Comparison of ENCODE assay signal across 19 mouse cellular contexts in genomic region chr7:115988109-115988779, GRCm38 (mm10). TPM values are rescaled to one million over a fixed set of nuclear protein-coding genes. Genes with fewer than 3 reads are reported as not detected.
DNase-seq lines count a peak whose midpoint lies in the region; ATAC-seq and TF ChIP-seq lines count a peak whose summit lies in the region.
"Had no signal": no experiment of that assay in that cellular context is flagged by ENCODE, and none has a peak within 500 bp of the region (broad histone marks: within the 10 kb centered on the region; RNA-seq: fewer than 3 reads in every experiment).

No protein-coding gene starts in this region.

- 61% methylated on average over 2 of the region's 2 CpGs for WGBS in liver, embryonic 13.5 days (ENCODE audit: insufficient replicate concordance)
- WGBS in liver, postnatal 0 days (ENCODE audit: insufficient replicate concordance): 75% methylated on average over 2 of the region's 2 CpGs
- WGBS in kidney, embryonic 14.5 days: 83% methylated on average over 2 of the region's 2 CpGs

- no peak overlapping the region for H3K4me2 ChIP-seq in liver, embryonic 13.5 days
- H3K4me2 ChIP-seq in liver, postnatal 0 days (ENCODE audit: low read depth, low read length): no peak overlapping the region
- H3K4me2 ChIP-seq in kidney, embryonic 14.5 days (replicated peaks; ENCODE audit: low read depth, low read length): no peak overlapping the region
- H3K4me2 ChIP-seq: embryonic facial prominence, embryonic 12.5 days; forebrain, embryonic 13.5 days; heart, embryonic 12.5 days; hindbrain, embryonic 14.5 days had no signal

- no peaks in the 10 kb centered on the region for H3K27me3 ChIP-seq in liver, embryonic 13.5 days
- H3K27me3 ChIP-seq in liver, postnatal 0 days (ENCODE audit: insufficient read depth, low read length): no peaks in the 10 kb centered on the region
- H3K27me3 ChIP-seq in kidney, embryonic 14.5 days (ENCODE audit: control insufficient read depth, insufficient read depth, low read length): no peaks in the 10 kb centered on the region
- H3K27me3 ChIP-seq: embryonic facial prominence, embryonic 12.5 days; forebrain, embryonic 13.5 days; heart, embryonic 12.5 days had no signal

- TF ChIP-seq CTCF in liver, postnatal 0 days (IDR thresholded peaks at IDR 0.05; ENCODE audit: low read depth): no peak

- H3K9ac ChIP-seq in liver, embryonic 13.5 days: no peak overlapping the region
- H3K9ac ChIP-seq in liver, postnatal 0 days (replicated peaks): no peak overlapping the region
- H3K9ac ChIP-seq in kidney, embryonic 14.5 days (ENCODE audit: low read depth, low read length): no peak overlapping the region
- H3K9ac ChIP-seq: embryonic facial prominence, embryonic 12.5 days; forebrain, embryonic 13.5 days; forebrain, postnatal 0 days; heart, embryonic 12.5 days; hindbrain, embryonic 14.5 days had no signal

- intact Hi-C loops in gastrocnemius, postnatal 36 days (cut with DNase I): no loop called here

- H3K4me1 ChIP-seq in liver, embryonic 13.5 days (replicated peaks): peaks cover 19% of the 10 kb centered on the region
- peaks cover 6% of the 10 kb centered on the region for H3K4me1 ChIP-seq in liver, postnatal 0 days (ENCODE audit: insufficient read depth)
- H3K4me1 ChIP-seq in kidney, embryonic 14.5 days (ENCODE audit: control insufficient read depth, insufficient read depth, low read length): no peaks in the 10 kb centered on the region
- H3K4me1 ChIP-seq: hindbrain, embryonic 10.5 days had no signal

- DNase-seq in c-Kit-negative CD71-positive TER-119-positive erythroid progenitor cells, embryonic 14.5 days (ENCODE audit: low read depth, low spot score): peak; percentile 12
- DNase-seq in c-Kit-positive CD71-positive TER-119-positive erythroid progenitor cells, embryonic 14.5 days (ENCODE audit: low spot score): peak; percentile 35
- DNase-seq in liver, embryonic 13.5 days: peak; percentile 18
- no peak for DNase-seq in liver, postnatal 0 days
- no peak for DNase-seq in adipocyte (ENCODE audit: low spot score)
- DNase-seq in gastrocnemius, postnatal 36 days: no peak
- DNase-seq: adrenal gland, adult 8-10 months; adrenal gland, postnatal 36 days; cerebellum, adult 11-12 months; cerebellum, adult 9-10 months; cerebellum, postnatal 25 days; forebrain, postnatal 0 days; gastrocnemius, postnatal 14 days had no signal

- H3K36me3 ChIP-seq in liver, embryonic 13.5 days: no peaks in the 10 kb centered on the region
- no peaks in the 10 kb centered on the region for H3K36me3 ChIP-seq in liver, postnatal 0 days (replicated peaks; ENCODE audit: insufficient read depth, low read length)
- H3K36me3 ChIP-seq in kidney, embryonic 14.5 days (ENCODE audit: control insufficient read depth, insufficient read depth, low read length): no peaks in the 10 kb centered on the region
- H3K36me3 ChIP-seq: embryonic facial prominence, embryonic 12.5 days; heart, embryonic 12.5 days; hindbrain, embryonic 10.5 days had no signal

- no peak overlapping the region for H3K4me3 ChIP-seq in liver, embryonic 13.5 days (replicated peaks)
- no peak overlapping the region for H3K4me3 ChIP-seq in liver, postnatal 0 days (ENCODE audit: low read depth, low read length)
- H3K4me3 ChIP-seq in kidney, embryonic 14.5 days (ENCODE audit: low read length): no peak overlapping the region
- H3K4me3 ChIP-seq: embryonic facial prominence, embryonic 12.5 days; forebrain, embryonic 13.5 days; heart, embryonic 12.5 days; hindbrain, embryonic 10.5 days had no signal

- TF ChIP-seq EP300 in liver, postnatal 0 days (IDR thresholded peaks at IDR 0.05; ENCODE audit: low read depth): peak; percentile 42; the same call in 1 of the 2 replicates

- H3K9me3 ChIP-seq in liver, embryonic 13.5 days (replicated peaks): no peaks in the 10 kb centered on the region
- H3K9me3 ChIP-seq in liver, postnatal 0 days (ENCODE audit: low read length): no peaks in the 10 kb centered on the region
- H3K9me3 ChIP-seq in kidney, embryonic 14.5 days (ENCODE audit: control insufficient read depth, low read length): no peaks in the 10 kb centered on the region
- H3K9me3 ChIP-seq: embryonic facial prominence, embryonic 12.5 days; forebrain, embryonic 13.5 days; heart, embryonic 12.5 days; hindbrain, embryonic 10.5 days had no signal

- peak; percentile 84 for ATAC-seq in liver, embryonic 13.5 days (ENCODE audit: low read depth)
- ATAC-seq in liver, postnatal 0 days: no peak
- no peak for ATAC-seq in kidney, embryonic 14.5 days (ENCODE audit: low FRiP score, low TSS enrichment)
- ATAC-seq: forebrain, embryonic 13.5 days; forebrain, postnatal 0 days had no signal

- no peak overlapping the region for H3K27ac ChIP-seq in liver, embryonic 13.5 days
- H3K27ac ChIP-seq in liver, postnatal 0 days (ENCODE audit: low read depth): no peak overlapping the region
- no peak overlapping the region for H3K27ac ChIP-seq in kidney, embryonic 14.5 days (ENCODE audit: low read depth, low read length)
- H3K27ac ChIP-seq: embryonic facial prominence, embryonic 12.5 days; forebrain, embryonic 13.5 days; hindbrain, embryonic 10.5 days; hindbrain, embryonic 14.5 days had no signal

RNA-seq across cellular contexts. Expression of gene Sox6, which starts 50.4 kb away (rescaled TPM):
- polyA plus RNA-seq in liver, embryonic 13.5 days (2015; fragmentation: Nextera tagmentation; extraction: Ambion mirVana): 62.9 and 71.9 TPM in 2 replicates
- 44.4 and 46.2 TPM in 2 replicates for polyA plus RNA-seq in liver, postnatal 0 days (2015; fragmentation: Nextera tagmentation; extraction: Ambion mirVana)
- 100 to 1,000 TPM; 153 to 158 TPM for total RNA-seq in gastrocnemius, postnatal 36 days (2021)
- 15.1 and 24.7 TPM in 2 replicates for polyA plus RNA-seq in kidney, embryonic 14.5 days (2014; fragmentation: Nextera tagmentation; extraction: Ambion mirVana)

RNA-seq across cellular contexts. Expression of gene 1110004F10Rik, which starts 51.0 kb away (rescaled TPM):
- 144 and 162 TPM in 2 replicates for polyA plus RNA-seq in liver, embryonic 13.5 days (2015; fragmentation: Nextera tagmentation; extraction: Ambion mirVana)
- polyA plus RNA-seq in liver, postnatal 0 days (2015; fragmentation: Nextera tagmentation; extraction: Ambion mirVana): 89.4 and 93.1 TPM in 2 replicates
- total RNA-seq in gastrocnemius, postnatal 36 days (2021): 10 to 100 TPM; 41.9 to 44.8 TPM
- 300 and 310 TPM in 2 replicates for polyA plus RNA-seq in kidney, embryonic 14.5 days (2014; fragmentation: Nextera tagmentation; extraction: Ambion mirVana)

Comparison
In these comparisons a context has a peak if more than half of its experiments do, and no peak if none do; other contexts are left out.
1. DNase-seq: peak in c-Kit-negative CD71-positive TER-119-positive erythroid progenitor cells, embryonic 14.5 days (single experiment), c-Kit-positive CD71-positive TER-119-positive erythroid progenitor cells, embryonic 14.5 days (single experiment) and liver, embryonic 13.5 days (single experiment); none in liver, postnatal 0 days (single experiment), adipocyte (single experiment) and gastrocnemius, postnatal 36 days (0 of 2).